Mouse (Mus musculus) hindbrain, embryonic 15.5 days (tissue): Measurements from ENCODE around the gene Zfp949. TPM values are rescaled to one million over a fixed set of nuclear protein-coding genes. Genes with fewer than 3 reads are reported as not detected.
A peak's percentile ranks its signal among the peaks of the same experiment; 100 is the strongest.
"Not testable (repeated sequence)": the region's sequence is repeated elsewhere in the genome, so short reads cannot be mapped to it uniquely, and the experiment has no call there.

ENCODE experiments used
- ATAC-seq: fragments of 200-750 bp; cut with Nextera tagmentation; 2 replicates; pipeline ENCODE4 v1.8.0; 2017; ENCODE audit warnings: low read depth, moderate number of reproducible peaks, moderate TSS enrichment; ENCODE audit not compliant: low FRiP score
- H3K27ac ChIP-seq: fragments of 300-500 bp; sonication (generic); replicated peaks from 2 replicates; pipeline ENCODE4 v1.5.1; 2015; ENCODE audit warnings: mild to moderate bottlenecking, inconsistent platforms
- H3K27me3 ChIP-seq: fragments of 300-500 bp; sonication (generic); 2 replicates; pipeline ENCODE4 v1.6.1; 2015; ENCODE audit warnings: control low read depth, inconsistent platforms
- H3K36me3 ChIP-seq: fragments of 300-500 bp; sonication (generic); 2 replicates; pipeline ENCODE4 v1.6.1; 2015; ENCODE audit warnings: control low read depth, inconsistent platforms
- H3K4me1 ChIP-seq: fragments of 300-500 bp; sonication (generic); replicated peaks from 2 replicates; pipeline ENCODE4 v1.6.1; 2015; ENCODE audit warnings: control low read depth, inconsistent platforms
- H3K4me2 ChIP-seq: fragments of 300-500 bp; sonication (generic); 2 replicates; pipeline ENCODE4 v1.6.1; 2015; ENCODE audit warnings: moderate library complexity, mild to moderate bottlenecking, inconsistent platforms
- H3K4me3 ChIP-seq: fragments of 300-500 bp; sonication (generic); 2 replicates; pipeline ENCODE4 v1.5.1; 2015; ENCODE audit warnings: mild to moderate bottlenecking, inconsistent platforms
- H3K9ac ChIP-seq: fragments of 300-500 bp; sonication (generic); 2 replicates; pipeline ENCODE4 v1.6.1; 2015; ENCODE audit warnings: inconsistent platforms
- H3K9me3 ChIP-seq: fragments of 300-500 bp; sonication (generic); 2 replicates; pipeline ENCODE4 v1.6.1; 2016; ENCODE audit warnings: control low read depth, inconsistent platforms
- WGBS: fragments of 180-500 bp; shearing (Covaris S2); methylation state at CpG from one replicate; pipeline ENCODE4 v1.1.7; 2015; 5-methylcytosine and 5-hydroxymethylcytosine counted together
- polyA plus RNA-seq: library from polyadenylated mRNA; unstranded; fragments of >200 nt; fragmentation: Nextera tagmentation; extraction: Ambion mirVana; gene quantifications from 2 replicates; pipeline ENCODE4 v1.2.1, GENCODE M21; 2015

Gene Zfp949
- polyA plus RNA-seq, 1 experiment from 2014 or later = 19.8 TPM

- H3K9me3 ChIP-seq = no peaks in the 10 kb centered on the region
- H3K9ac ChIP-seq = no peak overlapping the region
- no peak overlapping the region for H3K4me2 ChIP-seq
- H3K4me3 ChIP-seq = no peak overlapping the region
- no peaks in the 10 kb centered on the region for H3K36me3 ChIP-seq
- WGBS = 60% methylated on average over 8 of the region's 8 CpGs
- peaks cover 34% of the 10 kb centered on the region for H3K4me1 ChIP-seq
- no peak overlapping the region for H3K27ac ChIP-seq
- no peak for ATAC-seq
- H3K27me3 ChIP-seq = no peaks in the 10 kb centered on the region
These were observed 1.2 kb upstream of the Zfp949 start for GRCm38 (mm10) chr9:88546657-88547056.

DNA sequence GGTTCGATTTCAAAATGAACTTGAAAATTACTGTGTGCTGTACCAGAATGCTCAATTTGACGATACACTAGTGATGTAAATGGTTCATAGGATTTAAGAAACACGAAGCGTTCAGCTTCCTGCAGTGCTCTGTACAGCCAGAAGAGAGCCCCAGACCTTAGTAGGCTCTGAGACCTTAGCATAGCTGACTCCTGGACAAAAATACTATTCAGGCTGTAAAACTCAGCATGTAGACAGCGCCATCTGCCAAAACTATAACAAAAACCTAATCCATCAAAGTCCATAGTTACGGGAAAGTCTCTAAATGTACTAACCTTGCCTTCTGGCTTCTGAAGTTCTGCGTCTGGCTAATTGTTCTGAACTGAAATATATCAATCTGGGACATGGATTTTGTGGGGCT is 550 bp upstream of the Zfp949 start:
- H3K9ac ChIP-seq = peak overlapping the region; percentile 84; the same call in 1 of the 2 replicates
- H3K4me3 ChIP-seq = peak overlapping the region; percentile 94
- H3K27ac ChIP-seq = peak overlapping the region; percentile 90
- 26% methylated on average over 7 of the region's 7 CpGs for WGBS
- H3K9me3 ChIP-seq = no peaks in the 10 kb centered on the region
- H3K36me3 ChIP-seq = no peaks in the 10 kb centered on the region
- peak overlapping the region; percentile 70 for H3K4me2 ChIP-seq
- peak; percentile 57 for ATAC-seq
- H3K4me1 ChIP-seq = peaks cover 34% of the 10 kb centered on the region
- no peaks in the 10 kb centered on the region for H3K27me3 ChIP-seq

DNA sequence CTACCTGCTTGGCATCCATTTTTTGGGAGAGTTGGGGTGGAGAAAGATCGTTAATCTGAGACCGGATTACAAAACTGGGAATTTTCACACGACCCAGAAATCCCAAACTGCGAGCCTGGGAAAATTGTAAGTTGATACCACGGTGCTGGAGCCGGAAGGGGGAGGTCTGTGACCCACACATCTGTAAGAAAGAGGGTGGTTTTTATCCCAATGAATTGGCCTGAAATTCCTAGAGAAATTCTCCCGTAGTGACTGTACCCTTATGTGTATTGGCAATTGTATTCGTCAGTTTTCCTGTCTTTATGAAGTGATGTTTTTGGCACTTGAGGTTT is 760 bp downstream of the Zfp949 start:
- H3K36me3 ChIP-seq = peaks cover 10% of the 10 kb centered on the region
- peak overlapping the region; percentile 94 for H3K4me3 ChIP-seq
- H3K9me3 ChIP-seq = no peaks in the 10 kb centered on the region
- ATAC-seq = no peak; the same call in 1 of the 2 replicates
- peaks cover 34% of the 10 kb centered on the region for H3K4me1 ChIP-seq
- H3K9ac ChIP-seq = peak overlapping the region; percentile 84
- peak overlapping the region; percentile 90 for H3K27ac ChIP-seq
- WGBS = 7% methylated on average over 8 of the region's 8 CpGs
- H3K27me3 ChIP-seq = no peaks in the 10 kb centered on the region
- H3K4me2 ChIP-seq = peak overlapping the region; percentile 70

- H3K9me3 ChIP-seq = no peaks in the 10 kb centered on the region
- peaks cover 28% of the 10 kb centered on the region for H3K4me1 ChIP-seq
- H3K27ac ChIP-seq = no peak overlapping the region
- no peak overlapping the region for H3K9ac ChIP-seq
- H3K27me3 ChIP-seq = no peaks in the 10 kb centered on the region
- 97% methylated on average over 14 of the region's 14 CpGs for WGBS
- ATAC-seq = no peak
- no peak overlapping the region for H3K4me3 ChIP-seq
- peaks cover 37% of the 10 kb centered on the region for H3K36me3 ChIP-seq
- H3K4me2 ChIP-seq = no peak overlapping the region
These were observed 5.3 kb downstream of the Zfp949 start for GRCm38 (mm10) chr9:88553071-88553470.

DNA sequence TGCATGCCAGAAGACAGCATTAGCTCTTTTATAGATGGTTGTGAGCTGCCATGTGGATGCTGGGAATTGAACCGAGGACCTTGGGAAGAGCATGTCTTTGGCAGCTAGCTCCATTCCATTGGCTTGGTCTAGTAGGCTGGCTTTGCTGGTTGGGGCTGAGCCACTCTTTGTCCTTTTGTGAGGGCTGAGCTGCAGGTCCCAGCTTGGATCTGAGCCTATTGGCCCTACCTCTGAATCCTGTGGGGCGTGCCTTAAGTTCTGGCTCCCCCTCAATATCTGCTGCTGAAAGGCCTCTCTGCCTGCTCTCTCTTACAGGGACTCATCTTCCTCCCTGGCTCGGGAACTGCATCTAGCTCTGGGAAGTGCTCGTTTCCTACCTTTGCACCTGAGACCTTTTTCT is 10.3 kb downstream of the Zfp949 start:
- no peak overlapping the region for H3K9ac ChIP-seq
- H3K4me3 ChIP-seq = no peak overlapping the region
- H3K4me1 ChIP-seq = no peaks in the 10 kb centered on the region
- 85% methylated on average over 4 of the region's 4 CpGs for WGBS
- H3K27me3 ChIP-seq = no peaks in the 10 kb centered on the region
- no peak for ATAC-seq
- no peak overlapping the region for H3K27ac ChIP-seq
- H3K4me2 ChIP-seq = no peak overlapping the region
- H3K9me3 ChIP-seq = no peaks in the 10 kb centered on the region
- H3K36me3 ChIP-seq = peaks cover 66% of the 10 kb centered on the region

DNA sequence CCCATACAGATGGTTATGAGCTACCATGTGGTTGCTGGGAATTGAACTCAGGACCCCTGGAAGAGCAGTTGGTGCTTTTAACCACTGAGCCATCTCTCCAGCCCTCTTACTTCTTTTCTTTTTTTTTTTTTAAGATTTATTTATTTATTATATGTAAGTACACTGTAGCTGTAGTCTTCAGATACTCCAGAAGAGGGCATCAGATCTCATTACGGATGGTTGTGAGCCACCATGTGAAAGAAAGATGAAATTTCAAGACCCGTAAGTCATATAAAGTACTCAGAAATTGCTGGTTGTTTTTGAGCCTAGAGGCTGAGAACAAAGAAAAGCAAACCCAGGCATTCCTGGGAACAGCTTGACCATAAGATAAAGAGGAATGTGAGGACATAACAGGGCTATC is 13.7 kb downstream of the Zfp949 start:
- ATAC-seq, H3K4me3 ChIP-seq, H3K4me2 ChIP-seq, H3K9me3 ChIP-seq, H3K9ac ChIP-seq, H3K4me1 ChIP-seq, H3K27me3 ChIP-seq, H3K27ac ChIP-seq: not testable (repeated sequence)
- WGBS = 97% methylated on average over 2 of the region's 2 CpGs
- peaks cover 64% of the 10 kb centered on the region for H3K36me3 ChIP-seq

- 98% methylated on average over 3 of the region's 3 CpGs for WGBS
These were observed 22.7 kb downstream of the Zfp949 start for GRCm38 (mm10) chr9:88570471-88570870.

GRCm38 (mm10) chr9:88580591-88580990 is 32.8 kb downstream of the Zfp949 start, which contains the start of gene Trim43a:
TSS of gene Trim43a (plus strand) at chr9:88580891.
- ATAC-seq, H3K27me3 ChIP-seq, H3K36me3 ChIP-seq, H3K4me2 ChIP-seq, H3K4me3 ChIP-seq, H3K9me3 ChIP-seq, H3K9ac ChIP-seq, H3K27ac ChIP-seq, H3K4me1 ChIP-seq: not testable (repeated sequence)
- 94% methylated on average over 2 of the region's 2 CpGs for WGBS

More at GRCm38 (mm10) chr9:88570471-88570870, 22.7 kb downstream of the Zfp949 start:
- H3K9me3 ChIP-seq = peaks cover 29% of the 10 kb centered on the region
- not testable (repeated sequence) for H3K4me3 ChIP-seq, H3K27me3 ChIP-seq, H3K27ac ChIP-seq, H3K4me1 ChIP-seq, H3K4me2 ChIP-seq, H3K9ac ChIP-seq
- peaks cover 43% of the 10 kb centered on the region for H3K36me3 ChIP-seq
- ATAC-seq = peak; percentile 63; the same call in 1 of the 2 replicates

DNA sequence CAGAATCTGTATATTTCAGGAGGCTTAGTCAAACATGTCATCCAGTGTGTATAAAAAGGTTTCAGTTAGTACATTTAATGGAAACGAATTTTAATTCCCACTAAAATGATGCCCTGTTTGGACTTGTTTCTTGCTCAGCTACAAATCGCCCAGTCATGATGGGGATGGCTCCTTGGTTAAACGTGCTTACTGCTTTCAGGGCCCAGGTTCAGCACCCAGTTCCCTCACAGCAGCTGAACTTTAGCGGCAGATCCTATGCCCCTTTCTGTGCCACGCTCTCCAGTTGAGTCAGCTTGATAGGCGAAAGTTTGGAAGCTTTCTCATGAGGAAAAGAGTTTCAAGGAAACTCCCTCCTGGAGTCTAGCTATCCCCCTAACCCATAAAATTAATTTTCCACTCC is 45.9 kb downstream of the Zfp949 start:
- H3K4me2 ChIP-seq, H3K27me3 ChIP-seq, H3K4me1 ChIP-seq, H3K9me3 ChIP-seq, H3K9ac ChIP-seq, H3K27ac ChIP-seq, ATAC-seq, H3K36me3 ChIP-seq, H3K4me3 ChIP-seq: not testable (repeated sequence)
- 87% methylated on average over 6 of the region's 6 CpGs for WGBS

DNA sequence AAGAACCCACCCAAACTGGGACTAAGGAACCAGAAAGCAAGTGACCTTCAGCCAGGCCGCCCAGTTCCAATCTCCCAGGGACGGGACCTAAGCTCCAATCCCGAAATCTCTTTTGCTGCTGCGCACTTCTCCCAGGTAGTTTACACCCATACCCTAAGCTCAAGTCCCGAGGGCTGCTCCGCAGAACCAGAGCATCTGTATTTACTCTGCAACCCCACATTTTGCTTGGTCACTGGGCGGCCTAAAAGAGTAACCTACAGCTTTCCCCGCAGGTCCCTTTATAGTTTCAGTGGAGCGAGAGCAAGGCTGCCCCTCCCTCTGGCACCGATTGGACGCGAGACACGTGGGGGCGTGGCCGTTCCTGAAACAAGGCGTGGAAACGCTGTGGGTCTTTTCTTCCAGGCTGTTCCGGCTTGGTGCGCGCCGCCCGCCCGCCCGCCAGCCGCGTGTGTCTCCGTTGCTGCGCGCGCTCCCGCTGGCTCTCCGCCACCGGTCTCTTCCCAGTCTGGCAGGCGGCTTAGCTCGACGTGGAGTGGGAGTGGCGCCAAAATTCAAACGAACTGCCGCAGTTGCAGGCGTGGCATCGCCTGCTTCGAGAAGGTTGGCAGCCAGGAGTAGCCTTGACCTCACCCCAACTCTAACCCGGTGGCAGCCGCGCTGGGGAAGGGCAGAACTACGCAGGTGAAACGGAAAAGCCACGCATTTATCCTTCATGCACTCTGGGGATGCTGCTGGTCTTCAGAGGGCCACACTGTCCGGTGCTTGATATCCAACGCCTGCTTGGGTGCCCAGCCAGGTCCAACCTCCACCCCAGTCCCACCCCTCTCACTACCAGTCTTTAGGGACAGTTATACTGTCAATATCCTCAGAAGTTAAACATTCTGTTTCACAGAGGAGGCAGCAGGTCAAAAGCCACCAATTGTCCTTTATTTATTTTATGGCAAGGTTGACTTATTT is 51.7 kb downstream of the Zfp949 start:
- Histone ChIP-seq H3K4me2 (peak overlapping the region; percentile 62), H3K9ac (peak overlapping the region; percentile 44), H3K4me3 (peak overlapping the region; percentile 42)
- H3K27ac ChIP-seq, H3K9me3 ChIP-seq, H3K27me3 ChIP-seq, H3K36me3 ChIP-seq, H3K4me1 ChIP-seq: not testable (repeated sequence)
- 2% methylated on average over 47 of the region's 50 CpGs for WGBS
- peak; percentile 99 for ATAC-seq
